Mouse (Mus musculus) cerebellum, adult 2 months (tissue): ENCODE measurements at regions not wholly inside any gene's neighbourhood (a gene's known extent, or its start where the extent isn't known, plus 50 kb on each side); places are given as distances from the start of the nearest gene placed in this dataset.

Source experiments
- CTCF ChIP-seq: fragments of 200-500 bp; IDR thresholded peaks from 2 replicates; pipeline ENCODE4 v1.5.1; 2011; ENCODE audit warnings: low read depth, mild to moderate bottlenecking, control low read depth, low read length, moderate library complexity, borderline replicate concordance; ENCODE audit not compliant: insufficient read depth
- POLR2A ChIP-seq: fragments of 200-500 bp; IDR thresholded peaks from 2 replicates; pipeline ENCODE4 v1.6.1; 2011; ENCODE audit warnings: low read length, control low read depth, borderline replicate concordance; ENCODE audit not compliant: insufficient read depth

DNA sequence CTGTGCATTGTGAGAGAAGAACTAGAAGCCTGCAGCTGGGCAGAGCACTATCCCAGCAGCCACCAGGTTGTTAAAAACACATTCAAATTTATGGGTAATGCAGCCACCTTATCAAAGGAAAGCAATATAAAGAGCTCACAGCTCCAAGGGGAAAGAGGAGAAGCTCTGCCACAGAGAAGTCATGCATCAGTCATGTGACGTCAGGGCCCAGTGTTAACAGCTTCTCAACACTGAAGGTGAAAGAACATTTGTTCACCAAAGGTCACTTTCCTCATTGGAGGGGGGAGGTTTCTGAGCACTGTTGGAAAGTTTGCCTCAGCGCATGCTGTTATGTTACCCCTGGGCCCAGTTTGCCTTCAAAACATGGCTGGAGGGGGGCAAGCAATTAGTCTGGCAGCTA lies 143.0 kb downstream of the Atp6ap1l start:
- no peak for TF ChIP-seq POLR2A
- no peak for TF ChIP-seq CTCF
